Mouse (Mus musculus) embryonic fibroblast, embryonic 13.5 days (primary cell): ENCODE measurements around the gene Cnot1.

Experiments
- CTCF ChIP-seq: IDR thresholded peaks from 2 replicates; pipeline ENCODE4 v1.5.1; 2011; ENCODE audit warnings: mild to moderate bottlenecking, control low read depth, low read length, moderate library complexity, borderline replicate concordance; ENCODE audit not compliant: insufficient read depth
- POLR2A ChIP-seq: IDR thresholded peaks from 2 replicates; pipeline ENCODE4 v1.6.1; 2011; ENCODE audit warnings: low read depth, mild to moderate bottlenecking, control low read depth, low read length, moderate library complexity

DNA sequence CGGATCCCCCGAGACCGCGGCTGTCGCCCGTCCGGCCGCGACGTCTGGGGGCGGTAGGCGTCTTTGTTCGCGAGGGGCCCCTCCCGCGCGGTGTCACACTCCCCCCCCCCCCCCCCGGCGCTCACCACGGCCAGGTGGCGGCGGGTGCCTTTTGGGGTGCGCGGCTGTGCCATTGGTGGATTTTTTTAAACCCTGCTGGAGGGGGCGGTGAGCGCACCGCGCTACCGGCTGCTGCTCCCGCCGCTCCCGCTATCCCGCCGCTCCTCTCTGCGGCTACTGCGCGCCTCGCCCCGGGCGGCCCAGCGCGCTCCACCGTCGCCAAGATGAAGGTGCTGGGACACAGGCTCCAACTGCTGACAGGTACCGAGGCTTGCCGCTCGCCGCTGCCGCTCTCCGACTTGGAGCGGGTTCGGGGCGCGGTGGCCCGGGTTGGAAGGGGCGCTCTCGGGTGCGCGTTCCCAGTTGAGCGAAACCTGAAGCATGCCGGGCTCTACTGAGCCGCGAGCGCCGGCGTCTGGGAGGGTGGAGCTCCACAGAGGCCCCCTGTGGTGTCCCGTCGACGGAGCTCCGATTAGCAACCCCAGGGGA lies 129.1 kb downstream of the Cnot1 start:
- TF ChIP-seq CTCF, result no peak
- no peak for TF ChIP-seq POLR2A
